Mouse (Mus musculus) adrenal gland, postnatal 10 days (tissue): Measurements from ENCODE around the gene Rex1bd. TPM values are rescaled to one million over a fixed set of nuclear protein-coding genes. Genes with fewer than 3 reads are reported as not detected.

Experiments
- DNase-seq: peaks from one replicate; pipeline ENCODE4 v3.0.0; 2021; ENCODE audit warnings: mixed read lengths
- total RNA-seq, 2 experiments: library from RNA; stranded (reverse); gene quantifications; 2 replicates each; pipeline ENCODE4 v1.2.3; 2021

Gene Rex1bd
- total RNA-seq, 2 experiments from 2014 or later: 121 to 130 TPM

GRCm38 (mm10) chr8:70501820-70502529 lies 4.6 kb downstream of the Rex1bd start:
- no peak for DNase-seq

GRCm38 (mm10) chr8:70500386-70501301 lies 5.9 kb downstream of the Rex1bd start:
- DNase-seq: no peak

- peak; percentile 47 for DNase-seq
Observed at GRCm38 (mm10) chr8:70495771-70496062, 10.8 kb downstream of the Rex1bd start.

- DNase-seq: no peak
Observed at GRCm38 (mm10) chr8:70495001-70495770, 11.4 kb downstream of the Rex1bd start.

- no peak for DNase-seq
Observed at GRCm38 (mm10) chr8:70494416-70494945, 12.1 kb downstream of the Rex1bd start.

- no peak for DNase-seq
Observed at GRCm38 (mm10) chr8:70493692-70494415, 12.7 kb downstream of the Rex1bd start.

- DNase-seq: no peak
Observed at GRCm38 (mm10) chr8:70492664-70493640, 13.6 kb downstream of the Rex1bd start, which contains the start of gene Crlf1. Gene Crlf1 (plus strand): TSS chr8:70493158.

- no peak for DNase-seq
Observed at GRCm38 (mm10) chr8:70490880-70491495, 15.6 kb downstream of the Rex1bd start.

- no peak for DNase-seq
Observed at GRCm38 (mm10) chr8:70490061-70490879, 16.3 kb downstream of the Rex1bd start.

GRCm38 (mm10) chr8:70489576-70489975 lies 17.0 kb downstream of the Rex1bd start:
- DNase-seq: no peak

GRCm38 (mm10) chr8:70488931-70489470 lies 17.6 kb downstream of the Rex1bd start:
- no peak for DNase-seq

- DNase-seq: peak; percentile 43
Observed at GRCm38 (mm10) chr8:70487993-70488796, 18.4 kb downstream of the Rex1bd start.

GRCm38 (mm10) chr8:70486941-70487520 lies 19.5 kb downstream of the Rex1bd start, which contains the start of gene Tmem59l:
Gene Tmem59l (minus strand): TSS chr8:70487358.
- DNase-seq: no peak

- no peak for DNase-seq
Observed at GRCm38 (mm10) chr8:70486191-70486681, 20.3 kb downstream of the Rex1bd start.

- DNase-seq: no peak
Observed at GRCm38 (mm10) chr8:70482943-70483342, 23.6 kb downstream of the Rex1bd start.

GRCm38 (mm10) chr8:70481908-70482307 lies 24.6 kb downstream of the Rex1bd start:
- no peak for DNase-seq
